Mouse (Mus musculus): ENCODE data around the gene Zfp74. TPM values are rescaled to one million over a fixed set of nuclear protein-coding genes. Genes with fewer than 3 reads are reported as not detected.

Zfp74 gene
- polyA plus RNA-seq, 1 experiment: 17.3 TPM

- no peak overlapping the region for H3K4me3 ChIP-seq (replicated peaks; ENCODE audit: insufficient read depth, low read depth, low read length)
- H3K27ac ChIP-seq (ENCODE audit: insufficient read depth, low read length): no peak overlapping the region
- WGBS: 53% methylated on average over 3 of the region's 3 CpGs
- DNase-seq: no peak
- H3K27me3 ChIP-seq (ENCODE audit: control insufficient read depth, insufficient read depth, low read length): no peaks in the 10 kb centered on the region
- TF ChIP-seq CTCF (IDR thresholded peaks at IDR 0.05; ENCODE audit: borderline replicate concordance, insufficient read depth, low read depth, low read length) (no peak), POLR2A (IDR thresholded peaks at IDR 0.05; ENCODE audit: borderline replicate concordance, insufficient read depth, low read length) (no peak)
- H3K4me1 ChIP-seq (ENCODE audit: control insufficient read depth, insufficient read depth, low read length): no peaks in the 10 kb centered on the region
These were observed 5.1 kb upstream of the Zfp74 start for GRCm38 (mm10) chr7:29959004-29959403.

GRCm38 (mm10) chr7:29958125-29958724 is 4.3 kb upstream of the Zfp74 start:
- H3K4me1 ChIP-seq (ENCODE audit: control insufficient read depth, insufficient read depth, low read length): no peaks in the 10 kb centered on the region
- 85% methylated on average over 11 of the region's 11 CpGs for WGBS
- TF ChIP-seq POLR2A (IDR thresholded peaks at IDR 0.05; ENCODE audit: borderline replicate concordance, insufficient read depth, low read length) (no peak), CTCF (IDR thresholded peaks at IDR 0.05; ENCODE audit: borderline replicate concordance, insufficient read depth, low read depth, low read length) (no peak)
- no peak for DNase-seq
- no peak overlapping the region for H3K27ac ChIP-seq (ENCODE audit: insufficient read depth, low read length)
- H3K4me3 ChIP-seq (replicated peaks; ENCODE audit: insufficient read depth, low read depth, low read length): no peak overlapping the region
- H3K27me3 ChIP-seq (ENCODE audit: control insufficient read depth, insufficient read depth, low read length): no peaks in the 10 kb centered on the region

GRCm38 (mm10) chr7:29956257-29956656 is 2.4 kb upstream of the Zfp74 start:
- no peak for DNase-seq
- 56% methylated on average over 10 of the region's 10 CpGs for WGBS
- no peaks in the 10 kb centered on the region for H3K27me3 ChIP-seq (ENCODE audit: control insufficient read depth, insufficient read depth, low read length)
- H3K4me1 ChIP-seq (ENCODE audit: control insufficient read depth, insufficient read depth, low read length): no peaks in the 10 kb centered on the region
- H3K27ac ChIP-seq (ENCODE audit: insufficient read depth, low read length): no peak overlapping the region
- TF ChIP-seq POLR2A (IDR thresholded peaks at IDR 0.05; ENCODE audit: borderline replicate concordance, insufficient read depth, low read length) (no peak), CTCF (IDR thresholded peaks at IDR 0.05; ENCODE audit: borderline replicate concordance, insufficient read depth, low read depth, low read length) (no peak)
- no peak overlapping the region for H3K4me3 ChIP-seq (replicated peaks; ENCODE audit: insufficient read depth, low read depth, low read length)

- peak; percentile 21 to 24 for DNase-seq
- WGBS: 16% methylated on average over 4 of the region's 4 CpGs
These were observed 842 bp upstream of the Zfp74 start for GRCm38 (mm10) chr7:29954731-29955130.

GRCm38 (mm10) chr7:29953086-29953485 is 803 bp downstream of the Zfp74 start:
- H3K27me3 ChIP-seq (ENCODE audit: control insufficient read depth, insufficient read depth, low read length): no peaks in the 10 kb centered on the region
- 21% methylated on average over 10 of the region's 10 CpGs for WGBS
- no peak for DNase-seq
- H3K4me3 ChIP-seq (replicated peaks; ENCODE audit: insufficient read depth, low read depth, low read length): peak overlapping the region; percentile 50
- no peak for TF ChIP-seq CTCF (IDR thresholded peaks at IDR 0.05; ENCODE audit: borderline replicate concordance, insufficient read depth, low read depth, low read length)
- TF ChIP-seq POLR2A (IDR thresholded peaks at IDR 0.05; ENCODE audit: borderline replicate concordance, insufficient read depth, low read length): no peak
- H3K27ac ChIP-seq (ENCODE audit: insufficient read depth, low read length): peak overlapping the region; percentile 83; the same call in 1 of the 2 replicates
- H3K4me1 ChIP-seq (ENCODE audit: control insufficient read depth, insufficient read depth, low read length): no peaks in the 10 kb centered on the region

More at GRCm38 (mm10) chr7:29954731-29955130, 842 bp upstream of the Zfp74 start:
- H3K27ac ChIP-seq (ENCODE audit: insufficient read depth, low read length): no peak overlapping the region
- TF ChIP-seq CTCF (IDR thresholded peaks at IDR 0.05; ENCODE audit: borderline replicate concordance, insufficient read depth, low read depth, low read length) (peak; percentile 45; the same call in 1 of the 2 replicates), POLR2A (IDR thresholded peaks at IDR 0.05; ENCODE audit: borderline replicate concordance, insufficient read depth, low read length) (no peak)
- H3K4me1 ChIP-seq (ENCODE audit: control insufficient read depth, insufficient read depth, low read length): no peaks in the 10 kb centered on the region
- no peaks in the 10 kb centered on the region for H3K27me3 ChIP-seq (ENCODE audit: control insufficient read depth, insufficient read depth, low read length)
- H3K4me3 ChIP-seq (replicated peaks; ENCODE audit: insufficient read depth, low read depth, low read length): no peak overlapping the region

- 76% methylated on average over 2 of the region's 2 CpGs for WGBS
- DNase-seq: no peak
- Histone ChIP-seq H3K27me3 (ENCODE audit: control insufficient read depth, insufficient read depth, low read length) (no peaks in the 10 kb centered on the region), H3K27ac (ENCODE audit: insufficient read depth, low read length) (no peak overlapping the region), H3K4me1 (ENCODE audit: control insufficient read depth, insufficient read depth, low read length) (no peaks in the 10 kb centered on the region; the same call in 1 of the 2 replicates), H3K4me3 (replicated peaks; ENCODE audit: insufficient read depth, low read depth, low read length) (no peak overlapping the region)
- no peak for TF ChIP-seq CTCF (IDR thresholded peaks at IDR 0.05; ENCODE audit: borderline replicate concordance, insufficient read depth, low read depth, low read length)
- TF ChIP-seq POLR2A (IDR thresholded peaks at IDR 0.05; ENCODE audit: borderline replicate concordance, insufficient read depth, low read length): no peak
These were observed 9.7 kb downstream of the Zfp74 start for GRCm38 (mm10) chr7:29944201-29944600.

GRCm38 (mm10) chr7:29943720-29944119 is 10.2 kb downstream of the Zfp74 start:
- Histone ChIP-seq H3K4me3 (replicated peaks; ENCODE audit: insufficient read depth, low read depth, low read length) (no peak overlapping the region), H3K27ac (ENCODE audit: insufficient read depth, low read length) (no peak overlapping the region), H3K4me1 (ENCODE audit: control insufficient read depth, insufficient read depth, low read length) (no peaks in the 10 kb centered on the region; the same call in 1 of the 2 replicates), H3K27me3 (ENCODE audit: control insufficient read depth, insufficient read depth, low read length) (no peaks in the 10 kb centered on the region)
- no peak for DNase-seq
- TF ChIP-seq POLR2A (IDR thresholded peaks at IDR 0.05; ENCODE audit: borderline replicate concordance, insufficient read depth, low read length): no peak
- no peak for TF ChIP-seq CTCF (IDR thresholded peaks at IDR 0.05; ENCODE audit: borderline replicate concordance, insufficient read depth, low read depth, low read length)
- 78% methylated on average over 2 of the region's 2 CpGs for WGBS

GRCm38 (mm10) chr7:29942740-29943139 is 11.1 kb downstream of the Zfp74 start:
- 47% methylated on average over 2 of the region's 2 CpGs for WGBS
- no peak for TF ChIP-seq POLR2A (IDR thresholded peaks at IDR 0.05; ENCODE audit: borderline replicate concordance, insufficient read depth, low read length)
- TF ChIP-seq CTCF (IDR thresholded peaks at IDR 0.05; ENCODE audit: borderline replicate concordance, insufficient read depth, low read depth, low read length): no peak
- no peaks in the 10 kb centered on the region for H3K27me3 ChIP-seq (ENCODE audit: control insufficient read depth, insufficient read depth, low read length)
- H3K4me3 ChIP-seq (replicated peaks; ENCODE audit: insufficient read depth, low read depth, low read length): no peak overlapping the region
- DNase-seq: no peak
- H3K27ac ChIP-seq (ENCODE audit: insufficient read depth, low read length): no peak overlapping the region
- H3K4me1 ChIP-seq (ENCODE audit: control insufficient read depth, insufficient read depth, low read length): no peaks in the 10 kb centered on the region; the same call in 1 of the 2 replicates

Measured in cerebellum, adult 2 months (tissue).